Mouse (Mus musculus) midbrain, embryonic 12.5 days (tissue): ENCODE results near the gene Pot1b. TPM values are rescaled to one million over a fixed set of nuclear protein-coding genes. Genes with fewer than 3 reads are reported as not detected.

Experiments used
- ATAC-seq: fragments of 200-750 bp; cut with Nextera tagmentation; 2 replicates; pipeline ENCODE4 v1.8.0; 2017; ENCODE audit warnings: low read depth, moderate TSS enrichment, moderate library complexity; ENCODE audit not compliant: low FRiP score
- H3K27ac ChIP-seq: fragments of 300-500 bp; sonication (generic); replicated peaks from 2 replicates; pipeline ENCODE4 v1.5.1; 2016; ENCODE audit warnings: mild to moderate bottlenecking
- H3K27me3 ChIP-seq: fragments of 300-500 bp; sonication (generic); 2 replicates; pipeline ENCODE4 v1.6.1; 2016; ENCODE audit warnings: mild to moderate bottlenecking
- H3K36me3 ChIP-seq: fragments of 300-500 bp; sonication (generic); 2 replicates; pipeline ENCODE4 v1.6.1; 2016
- H3K4me1 ChIP-seq: fragments of 300-500 bp; sonication (generic); 2 replicates; pipeline ENCODE4 v1.6.1; 2016
- H3K4me2 ChIP-seq: fragments of 300-500 bp; sonication (generic); replicated peaks from 2 replicates; pipeline ENCODE4 v1.6.1; 2016; ENCODE audit warnings: mild to moderate bottlenecking, moderate library complexity
- H3K4me3 ChIP-seq: fragments of 300-500 bp; sonication (generic); 2 replicates; pipeline ENCODE4 v1.5.1; 2016; ENCODE audit warnings: mild to moderate bottlenecking
- H3K9ac ChIP-seq: fragments of 300-500 bp; sonication (generic); replicated peaks from 2 replicates; pipeline ENCODE4 v1.6.1; 2016; ENCODE audit warnings: mild to moderate bottlenecking, moderate library complexity
- H3K9me3 ChIP-seq: fragments of 300-500 bp; sonication (generic); 2 replicates; pipeline ENCODE4 v1.6.1; 2016; ENCODE audit warnings: mild to moderate bottlenecking
- WGBS: fragments of 180-500 bp; shearing (Covaris S2); methylation state at CpG from one replicate; pipeline ENCODE4 v1.1.7; 2016; 5-methylcytosine and 5-hydroxymethylcytosine counted together
- polyA plus RNA-seq: library from polyadenylated mRNA; unstranded; fragments of >200 nt; fragmentation: Nextera tagmentation; extraction: Ambion mirVana; gene quantifications from 2 replicates; pipeline ENCODE4 v1.2.1, GENCODE M21; 2016

The Pot1b gene
- polyA plus RNA-seq: 12.6 and 13.0 TPM in 2 replicates

- H3K4me3 ChIP-seq: peak within 1 kb of the TSS; percentile 78
- ATAC-seq: peak; percentile 98
- H3K9ac ChIP-seq: peak within 1 kb of the TSS; percentile 71
- no peaks in the 10 kb centered on the region for H3K27me3 ChIP-seq
- H3K9me3 ChIP-seq: no peaks in the 10 kb centered on the region
- peaks cover 8% of the 10 kb centered on the region; the same call in 1 of the 2 replicates for H3K36me3 ChIP-seq
- H3K27ac ChIP-seq: peak within 1 kb of the TSS; percentile 58
- peak within 1 kb of the TSS; percentile 82 for H3K4me2 ChIP-seq
- no peaks in the 10 kb centered on the region for H3K4me1 ChIP-seq
- WGBS: under 1% methylated on average over 37 of the region's 37 CpGs
Observed at GRCm38 (mm10) chr17:55711984-55712811, at the start of gene Pot1b. TSS of gene Pot1b (minus strand) at chr17:55712628.

GRCm38 (mm10) chr17:55751170-55751569 is 38.7 kb upstream of the Pot1b start:
- Histone ChIP-seq H3K9ac (no peak overlapping the region), H3K4me1 (no peaks in the 10 kb centered on the region), H3K4me3 (no peak overlapping the region), H3K27ac (no peak overlapping the region), H3K27me3 (no peaks in the 10 kb centered on the region), H3K4me2 (no peak overlapping the region), H3K9me3 (no peaks in the 10 kb centered on the region), H3K36me3 (no peaks in the 10 kb centered on the region)
- WGBS: 83% methylated on average over 2 of the region's 2 CpGs
- ATAC-seq: no peak

- H3K4me2 ChIP-seq: no peak within 1 kb of the TSS
- H3K4me3 ChIP-seq: no peak within 1 kb of the TSS
- no peaks in the 10 kb centered on the region for H3K36me3 ChIP-seq
- H3K9me3 ChIP-seq: no peaks in the 10 kb centered on the region
- no peak for ATAC-seq
- no peaks in the 10 kb centered on the region for H3K27me3 ChIP-seq
- H3K27ac ChIP-seq: no peak within 1 kb of the TSS
- no peak within 1 kb of the TSS for H3K9ac ChIP-seq
- WGBS: 77% methylated on average over 2 of the region's 2 CpGs
- no peaks in the 10 kb centered on the region for H3K4me1 ChIP-seq
Observed at GRCm38 (mm10) chr17:55749786-55750185, 37.4 kb upstream of the Pot1b start, which contains the start of gene Adgre4. TSS of gene Adgre4 (plus strand) at chr17:55749984.

GRCm38 (mm10) chr17:55736675-55737074 is 24.2 kb upstream of the Pot1b start:
- Histone ChIP-seq H3K27me3 (no peaks in the 10 kb centered on the region), H3K4me2 (no peak overlapping the region), H3K36me3 (no peaks in the 10 kb centered on the region), H3K9ac (no peak overlapping the region), H3K4me1 (no peaks in the 10 kb centered on the region), H3K9me3 (no peaks in the 10 kb centered on the region), H3K4me3 (no peak overlapping the region), H3K27ac (no peak overlapping the region)
- no peak for ATAC-seq
- WGBS: 89% methylated on average over 1 of the region's 1 CpGs

- ATAC-seq: no peak
- H3K36me3 ChIP-seq: no peaks in the 10 kb centered on the region
- no peak overlapping the region for H3K27ac ChIP-seq
- H3K9me3 ChIP-seq: no peaks in the 10 kb centered on the region
- no peak overlapping the region for H3K4me3 ChIP-seq
- H3K4me2 ChIP-seq: no peak overlapping the region
- no peak overlapping the region for H3K9ac ChIP-seq
- no peaks in the 10 kb centered on the region for H3K27me3 ChIP-seq
- WGBS: 73% methylated on average over 2 of the region's 2 CpGs
- H3K4me1 ChIP-seq: no peaks in the 10 kb centered on the region
Observed at GRCm38 (mm10) chr17:55726193-55726592, 13.8 kb upstream of the Pot1b start.

- Histone ChIP-seq H3K4me3 (no peak overlapping the region), H3K36me3 (no peaks in the 10 kb centered on the region), H3K4me2 (no peak overlapping the region), H3K9me3 (no peaks in the 10 kb centered on the region), H3K27me3 (no peaks in the 10 kb centered on the region), H3K27ac (no peak overlapping the region), H3K9ac (no peak overlapping the region), H3K4me1 (no peaks in the 10 kb centered on the region)
- WGBS: 85% methylated on average over 2 of the region's 2 CpGs
- no peak for ATAC-seq
Observed at GRCm38 (mm10) chr17:55722250-55722649, 9.8 kb upstream of the Pot1b start.

GRCm38 (mm10) chr17:55721270-55721669 is 8.8 kb upstream of the Pot1b start:
- Histone ChIP-seq H3K4me2 (no peak overlapping the region), H3K4me3 (no peak overlapping the region), H3K27ac (no peak overlapping the region), H3K9me3 (no peaks in the 10 kb centered on the region), H3K27me3 (no peaks in the 10 kb centered on the region), H3K36me3 (no peaks in the 10 kb centered on the region), H3K9ac (no peak overlapping the region), H3K4me1 (no peaks in the 10 kb centered on the region)
- WGBS: 92% methylated on average over 1 of the region's 1 CpGs
- no peak for ATAC-seq

- Histone ChIP-seq H3K4me1 (no peaks in the 10 kb centered on the region), H3K9me3 (no peaks in the 10 kb centered on the region), H3K27me3 (no peaks in the 10 kb centered on the region), H3K9ac (no peak overlapping the region), H3K27ac (no peak overlapping the region), H3K36me3 (peaks cover 20% of the 10 kb centered on the region), H3K4me2 (no peak overlapping the region), H3K4me3 (no peak overlapping the region)
- WGBS: 78% methylated on average over 5 of the region's 5 CpGs
- no peak for ATAC-seq
Observed at GRCm38 (mm10) chr17:55702865-55703264, 9.6 kb downstream of the Pot1b start.

- Histone ChIP-seq H3K27ac (no peak overlapping the region), H3K4me3 (no peak overlapping the region), H3K9me3 (no peaks in the 10 kb centered on the region), H3K4me2 (no peak overlapping the region), H3K9ac (no peak overlapping the region), H3K27me3 (no peaks in the 10 kb centered on the region), H3K4me1 (no peaks in the 10 kb centered on the region), H3K36me3 (peaks cover 25% of the 10 kb centered on the region)
- 67% methylated on average over 3 of the region's 3 CpGs for WGBS
- peak; percentile 77 for ATAC-seq
Observed at GRCm38 (mm10) chr17:55702161-55702820, 10.1 kb downstream of the Pot1b start.

- no peak overlapping the region for H3K9ac ChIP-seq
- no peak overlapping the region for H3K4me3 ChIP-seq
- ATAC-seq: no peak
- H3K36me3 ChIP-seq: peaks cover 34% of the 10 kb centered on the region
- no peaks in the 10 kb centered on the region for H3K27me3 ChIP-seq
- WGBS: 90% methylated on average over 2 of the region's 2 CpGs
- H3K9me3 ChIP-seq: no peaks in the 10 kb centered on the region
- no peak overlapping the region for H3K27ac ChIP-seq
- no peak overlapping the region for H3K4me2 ChIP-seq
- no peaks in the 10 kb centered on the region for H3K4me1 ChIP-seq
Observed at GRCm38 (mm10) chr17:55699388-55699787, 13.0 kb downstream of the Pot1b start.

GRCm38 (mm10) chr17:55661099-55661498 is 51.3 kb downstream of the Pot1b start:
- no peaks in the 10 kb centered on the region for H3K9me3 ChIP-seq
- H3K4me3 ChIP-seq: no peak overlapping the region
- ATAC-seq: no peak
- H3K9ac ChIP-seq: no peak overlapping the region
- H3K27ac ChIP-seq: no peak overlapping the region
- H3K4me2 ChIP-seq: no peak overlapping the region
- peaks cover 17% of the 10 kb centered on the region for H3K36me3 ChIP-seq
- WGBS: 90% methylated on average over 2 of the region's 2 CpGs
- H3K27me3 ChIP-seq: no peaks in the 10 kb centered on the region
- H3K4me1 ChIP-seq: no peaks in the 10 kb centered on the region

GRCm38 (mm10) chr17:55625092-55625491 is 87.3 kb downstream of the Pot1b start, which contains the start of gene Vmn2r118:
TSS of gene Vmn2r118 (minus strand) at chr17:55625192.
- H3K27me3 ChIP-seq: no peaks in the 10 kb centered on the region
- no peak within 1 kb of the TSS for H3K4me2 ChIP-seq
- no peaks in the 10 kb centered on the region for H3K9me3 ChIP-seq
- H3K27ac ChIP-seq: no peak within 1 kb of the TSS
- no peak for ATAC-seq
- no peaks in the 10 kb centered on the region for H3K36me3 ChIP-seq
- H3K4me3 ChIP-seq: no peak within 1 kb of the TSS
- no peaks in the 10 kb centered on the region for H3K4me1 ChIP-seq
- WGBS: 92% methylated on average over 3 of the region's 3 CpGs
- H3K9ac ChIP-seq: no peak within 1 kb of the TSS
